Mouse (Mus musculus): ENCODE results near the gene Tbx1. TPM values are rescaled to one million over a fixed set of nuclear protein-coding genes. Genes with fewer than 3 reads are reported as not detected.

The Tbx1 gene
- total RNA-seq (2021) (under 1 TPM in 1 of 2 experiments, not detected in 1; 0.28 TPM), polyA plus RNA-seq (2012; rRNA removed) (0.47 and 0.49 TPM in 2 replicates)
- long read RNA-seq, partial matches to known transcripts, result 0 of 1 reads
- long read RNA-seq, other reads (novel, unspliced or antisense), result 0 of 1 reads

- DNase-seq, result no peak
Measured at GRCm38 (mm10) chr16:18589804-18590790, at the start of gene Tbx1. Gene Tbx1, minus strand, starts transcription at chr16:18590671.

- DNase-seq, result no peak
Measured at GRCm38 (mm10) chr16:18639382-18639929, 49.0 kb upstream of the Tbx1 start.

GRCm38 (mm10) chr16:18638396-18638795 is 47.9 kb upstream of the Tbx1 start:
- no peak for DNase-seq

GRCm38 (mm10) chr16:18636804-18637203 is 46.3 kb upstream of the Tbx1 start:
- no peak for DNase-seq

GRCm38 (mm10) chr16:18636401-18636800 is 45.9 kb upstream of the Tbx1 start:
- no peak for DNase-seq

- no peak for DNase-seq
Measured at GRCm38 (mm10) chr16:18633333-18633732, 42.9 kb upstream of the Tbx1 start.

GRCm38 (mm10) chr16:18632816-18633215 is 42.3 kb upstream of the Tbx1 start:
- no peak for DNase-seq

- no peak for DNase-seq
Measured at GRCm38 (mm10) chr16:18632059-18632458, 41.6 kb upstream of the Tbx1 start.

- DNase-seq, result no peak
Measured at GRCm38 (mm10) chr16:18631141-18631540, 40.7 kb upstream of the Tbx1 start.

GRCm38 (mm10) chr16:18630291-18630690 is 39.8 kb upstream of the Tbx1 start:
- DNase-seq, result no peak

GRCm38 (mm10) chr16:18629390-18630231 is 39.1 kb upstream of the Tbx1 start, which contains the start of gene Sept5:
Gene Sept5, minus strand, starts transcription at chr16:18629954.
- DNase-seq, result peak; percentile 88

GRCm38 (mm10) chr16:18628948-18629340 is 38.5 kb upstream of the Tbx1 start:
- no peak for DNase-seq

GRCm38 (mm10) chr16:18628206-18628947 is 37.9 kb upstream of the Tbx1 start:
- DNase-seq, result no peak

GRCm38 (mm10) chr16:18627163-18627562 is 36.7 kb upstream of the Tbx1 start:
- no peak for DNase-seq

- peak; percentile 92 for DNase-seq
Measured at GRCm38 (mm10) chr16:18626376-18626878, 36.0 kb upstream of the Tbx1 start, which contains the start of gene Gm49601. Gene Gm49601, minus strand, starts transcription at chr16:18626427.

- no peak for DNase-seq
Measured at GRCm38 (mm10) chr16:18625791-18626311, 35.4 kb upstream of the Tbx1 start.

- no peak for DNase-seq
Measured at GRCm38 (mm10) chr16:18625097-18625496, 34.6 kb upstream of the Tbx1 start.

GRCm38 (mm10) chr16:18624641-18625040 is 34.2 kb upstream of the Tbx1 start:
- DNase-seq, result no peak

- no peak for DNase-seq
Measured at GRCm38 (mm10) chr16:18623751-18624540, 33.5 kb upstream of the Tbx1 start.
